8 mouse cellular contexts compared by ENCODE assay signal in genomic region chr16:30510504-30511451, GRCm38 (mm10). TPM values are rescaled to one million over a fixed set of nuclear protein-coding genes. Genes with fewer than 3 reads are reported as not detected.
DNase-seq lines count a peak whose midpoint lies in the region; ATAC-seq and TF ChIP-seq lines count a peak whose summit lies in the region.

No protein-coding gene starts in this region.

- peak overlapping the region; percentile 90 for H3K27ac ChIP-seq in bone marrow macrophage, adult 2 months (ENCODE audit: insufficient read depth, low read depth, low read length)
- H3K27ac ChIP-seq in embryonic facial prominence, embryonic 15.5 days (replicated peaks) = peak overlapping the region; percentile 88
- peak overlapping the region; percentile 95 for H3K27ac ChIP-seq in heart, embryonic 10.5 days
- peak overlapping the region; percentile 87 for H3K27ac ChIP-seq in kidney, embryonic 14.5 days (ENCODE audit: low read depth, low read length)

- H3K4me1 ChIP-seq in bone marrow macrophage, adult 2 months (ENCODE audit: control insufficient read depth, insufficient read depth, low read length) = peaks cover 33% of the 10 kb centered on the region
- H3K4me1 ChIP-seq in embryonic facial prominence, embryonic 15.5 days = peaks cover 29% of the 10 kb centered on the region
- H3K4me1 ChIP-seq in heart, embryonic 10.5 days = peaks cover 52% of the 10 kb centered on the region
- peaks cover 21% of the 10 kb centered on the region for H3K4me1 ChIP-seq in kidney, embryonic 14.5 days (ENCODE audit: control insufficient read depth, insufficient read depth, low read length)

- peak overlapping the region; percentile 82 for H3K4me3 ChIP-seq in bone marrow macrophage, adult 2 months (ENCODE audit: insufficient read depth, low read length)
- H3K4me3 ChIP-seq in embryonic facial prominence, embryonic 15.5 days (replicated peaks) = peak overlapping the region; percentile 70
- H3K4me3 ChIP-seq in heart, embryonic 10.5 days = peak overlapping the region; percentile 69
- peak overlapping the region; percentile 72 for H3K4me3 ChIP-seq in kidney, embryonic 14.5 days (ENCODE audit: low read length)

- peak overlapping the region; percentile 62 for H3K9ac ChIP-seq in embryonic facial prominence, embryonic 15.5 days
- peak overlapping the region; percentile 73 for H3K9ac ChIP-seq in kidney, embryonic 14.5 days (ENCODE audit: low read depth, low read length)

- peak; percentile 88 for DNase-seq in 3T3-L1 (ENCODE audit: low read depth, low spot score)
- DNase-seq in heart, embryonic 10.5 days (ENCODE audit: low spot score) = peak; percentile 94
- peak; percentile 92 for DNase-seq in liver
- peak; percentile 86 to 88 for DNase-seq in spleen, postnatal 36 days (ENCODE audit: low spot score in 2 of 2)

- peak overlapping the region; percentile 67 for H3K4me2 ChIP-seq in embryonic facial prominence, embryonic 15.5 days (replicated peaks)
- H3K4me2 ChIP-seq in kidney, embryonic 14.5 days (replicated peaks; ENCODE audit: low read depth, low read length) = peak overlapping the region; percentile 68

- no peaks in the 10 kb centered on the region; the same call in 1 of the 2 replicates for H3K36me3 ChIP-seq in embryonic facial prominence, embryonic 15.5 days
- H3K36me3 ChIP-seq in heart, embryonic 10.5 days = peaks cover 14% of the 10 kb centered on the region; the same call in 1 of the 2 replicates
- no peaks in the 10 kb centered on the region for H3K36me3 ChIP-seq in kidney, embryonic 14.5 days (ENCODE audit: control insufficient read depth, insufficient read depth, low read length)

- no peak for TF ChIP-seq CTCF in bone marrow macrophage, adult 2 months (IDR thresholded peaks at IDR 0.05; ENCODE audit: low read depth, low read length)

- no peaks in the 10 kb centered on the region for H3K9me3 ChIP-seq in embryonic facial prominence, embryonic 15.5 days (replicated peaks)
- H3K9me3 ChIP-seq in heart, embryonic 10.5 days = no peaks in the 10 kb centered on the region
- peaks cover 5% of the 10 kb centered on the region; the same call in 1 of the 2 replicates for H3K9me3 ChIP-seq in kidney, embryonic 14.5 days (ENCODE audit: control insufficient read depth, low read length)

- 3% methylated on average over 44 of the region's 44 CpGs for WGBS in embryonic facial prominence, embryonic 15.5 days
- WGBS in heart, embryonic 10.5 days = 5% methylated on average over 44 of the region's 44 CpGs
- WGBS in kidney, embryonic 14.5 days = 3% methylated on average over 38 of the region's 44 CpGs

- H3K27me3 ChIP-seq in embryonic facial prominence, embryonic 15.5 days = no peaks in the 10 kb centered on the region
- H3K27me3 ChIP-seq in heart, embryonic 10.5 days (ENCODE audit: insufficient read depth, poor library complexity, severe bottlenecking) = peaks cover 7% of the 10 kb centered on the region
- 0 out of 2 replicates have a peak, but pooled peaks cover 3% of the 10 kb centered on the region for H3K27me3 ChIP-seq in kidney, embryonic 14.5 days (ENCODE audit: control insufficient read depth, insufficient read depth, low read length)

- ATAC-seq in embryonic facial prominence, embryonic 15.5 days (ENCODE audit: insufficient number of reproducible peaks, low FRiP score, low TSS enrichment, low read depth) = peak; percentile 78
- ATAC-seq in kidney, embryonic 14.5 days (ENCODE audit: low FRiP score, low TSS enrichment) = peak; percentile 89
- ATAC-seq in monocyte, adult 5-6 weeks (replicated peaks; ENCODE audit: insufficient number of reproducible peaks, low FRiP score, low TSS enrichment, poor library complexity, severe bottlenecking) = peak; percentile 77

- 0 out of 2 replicates have a peak, but pooled peaks have one; percentile 50 for TF ChIP-seq POLR2A in bone marrow macrophage, adult 2 months (IDR thresholded peaks at IDR 0.05; ENCODE audit: borderline replicate concordance, low read depth, low read length)

RNA-seq across cellular contexts. Expression of gene Tmem44, which starts 39.9 kb away (rescaled TPM):
- not detected in 2 replicates for polyA plus RNA-seq in bone marrow macrophage, adult 2 months (2012; ENCODE audit: insufficient read depth, insufficient read length, missing spikeins)
- polyA plus RNA-seq in embryonic facial prominence, embryonic 15.5 days (2015; fragmentation: Nextera tagmentation; extraction: Ambion mirVana) = 18.6 and 19.1 TPM in 2 replicates
- 16.1 and 23.1 TPM in 2 replicates for polyA plus RNA-seq in heart, embryonic 10.5 days (2016; fragmentation: Nextera tagmentation; extraction: Ambion mirVana)
- polyA plus RNA-seq in kidney, embryonic 14.5 days (2014; fragmentation: Nextera tagmentation; extraction: Ambion mirVana) = 14.1 and 15.1 TPM in 2 replicates
- 0.11 TPM in 1 of 3 replicates, not detected in the others for total RNA-seq in monocyte, adult 5-6 weeks (2017)

Comparison
In these comparisons a context has a peak if more than half of its experiments do, and no peak if none do; other contexts are left out.
1. Peak in every context shown above with its lines: DNase-seq, ATAC-seq, H3K4me3 ChIP-seq and H3K27ac ChIP-seq.
2. RNA of gene Tmem44, which starts 39.9 kb away (polyA plus RNA-seq): 18.6 to 19.1 TPM in embryonic facial prominence, embryonic 15.5 days, 16.1 to 23.1 TPM in heart, embryonic 10.5 days and 14.1 to 15.1 TPM in kidney, embryonic 14.5 days; not detected in bone marrow macrophage, adult 2 months; every median in the first group is over 10 times any median in the second.